Mouse (Mus musculus) bone marrow macrophage, adult 2 months (primary cell): ENCODE data around the gene Wrap73. TPM values are rescaled to one million over a fixed set of nuclear protein-coding genes. Genes with fewer than 3 reads are reported as not detected.

Experiments
- H3K27ac ChIP-seq: 2 replicates; pipeline ENCODE4 v1.5.1; 2012; ENCODE audit warnings: low read depth, low read length; ENCODE audit not compliant: insufficient read depth
- H3K4me1 ChIP-seq: 2 replicates; pipeline ENCODE4 v1.6.1; 2012; ENCODE audit warnings: low read length; ENCODE audit not compliant: control insufficient read depth, insufficient read depth
- H3K4me3 ChIP-seq: 2 replicates; pipeline ENCODE4 v1.5.1; 2012; ENCODE audit warnings: mild to moderate bottlenecking, low read length, moderate library complexity; ENCODE audit not compliant: insufficient read depth
- CTCF ChIP-seq: IDR thresholded peaks from 2 replicates; pipeline ENCODE4 v1.5.1; 2012; ENCODE audit warnings: low read depth, mild to moderate bottlenecking, low read length, moderate library complexity
- POLR2A ChIP-seq: IDR thresholded peaks from 2 replicates; pipeline ENCODE4 v1.6.1; 2012; ENCODE audit warnings: mild to moderate bottlenecking, low read depth, low read length, borderline replicate concordance
- polyA plus RNA-seq: library from polyadenylated mRNA; stranded (reverse); fragments of >200 nt; gene quantifications from 2 replicates; pipeline ENCODE4 v1.2.4, GENCODE M21; 2012; ENCODE audit not compliant: missing spikeins, insufficient read depth, insufficient read length

Gene Wrap73
- polyA plus RNA-seq: 10.0 and 12.7 TPM in 2 replicates

- H3K27ac ChIP-seq: no peak within 1 kb of the TSS
- peak within 1 kb of the TSS; percentile 81 for H3K4me3 ChIP-seq
- 0 out of 2 replicates have a peak, but pooled peaks cover 4% of the 10 kb centered on the region for H3K4me1 ChIP-seq
- TF ChIP-seq POLR2A (no peak), CTCF (no peak)
Observed at GRCm38 (mm10) chr4:154142211-154143040, at the start of gene Wrap73. TSS of gene Wrap73 (plus strand) at chr4:154142372.

- H3K4me3 ChIP-seq: no peak overlapping the region
- H3K27ac ChIP-seq: no peak overlapping the region
- H3K4me1 ChIP-seq: no peaks in the 10 kb centered on the region
- no peak for TF ChIP-seq POLR2A
- TF ChIP-seq CTCF: peak; percentile 53; the same call in 1 of the 2 replicates
Observed at GRCm38 (mm10) chr4:154093210-154093609, 49.0 kb upstream of the Wrap73 start.

- Histone ChIP-seq H3K4me1 (no peaks in the 10 kb centered on the region), H3K27ac (no peak overlapping the region), H3K4me3 (no peak overlapping the region)
- TF ChIP-seq CTCF (no peak), POLR2A (no peak)
Observed at GRCm38 (mm10) chr4:154096111-154096510, 46.1 kb upstream of the Wrap73 start.

GRCm38 (mm10) chr4:154099361-154099760 is 42.8 kb upstream of the Wrap73 start:
- no peak overlapping the region for H3K4me3 ChIP-seq
- no peak overlapping the region for H3K27ac ChIP-seq
- H3K4me1 ChIP-seq: no peaks in the 10 kb centered on the region
- TF ChIP-seq CTCF (no peak), POLR2A (no peak)

GRCm38 (mm10) chr4:154103386-154103785 is 38.8 kb upstream of the Wrap73 start:
- Histone ChIP-seq H3K4me3 (no peak overlapping the region), H3K4me1 (no peaks in the 10 kb centered on the region), H3K27ac (no peak overlapping the region)
- no peak for TF ChIP-seq CTCF
- no peak for TF ChIP-seq POLR2A

GRCm38 (mm10) chr4:154103912-154104311 is 38.3 kb upstream of the Wrap73 start:
- Histone ChIP-seq H3K4me1 (no peaks in the 10 kb centered on the region), H3K27ac (no peak overlapping the region), H3K4me3 (no peak overlapping the region)
- TF ChIP-seq CTCF (no peak), POLR2A (no peak)

GRCm38 (mm10) chr4:154105381-154106001 is 36.7 kb upstream of the Wrap73 start:
- Histone ChIP-seq H3K4me1 (no peaks in the 10 kb centered on the region), H3K4me3 (no peak overlapping the region), H3K27ac (no peak overlapping the region)
- TF ChIP-seq CTCF (peak; percentile 96), POLR2A (no peak)

GRCm38 (mm10) chr4:154106497-154107061 is 35.6 kb upstream of the Wrap73 start:
- TF ChIP-seq POLR2A: no peak
- TF ChIP-seq CTCF: no peak
- Histone ChIP-seq H3K27ac (no peak overlapping the region), H3K4me1 (no peaks in the 10 kb centered on the region), H3K4me3 (no peak overlapping the region)

GRCm38 (mm10) chr4:154109216-154109849 is 32.8 kb upstream of the Wrap73 start:
- Histone ChIP-seq H3K4me1 (no peaks in the 10 kb centered on the region), H3K27ac (no peak overlapping the region), H3K4me3 (no peak overlapping the region)
- TF ChIP-seq CTCF (no peak), POLR2A (no peak)
